Mouse (Mus musculus): ENCODE measurements around the gene Cacna1c. TPM values are rescaled to one million over a fixed set of nuclear protein-coding genes. Genes with fewer than 3 reads are reported as not detected.

Cacna1c gene
- total RNA-seq, 2 experiments from 2014 or later: 53.4 to 54.5 TPM

DNA sequence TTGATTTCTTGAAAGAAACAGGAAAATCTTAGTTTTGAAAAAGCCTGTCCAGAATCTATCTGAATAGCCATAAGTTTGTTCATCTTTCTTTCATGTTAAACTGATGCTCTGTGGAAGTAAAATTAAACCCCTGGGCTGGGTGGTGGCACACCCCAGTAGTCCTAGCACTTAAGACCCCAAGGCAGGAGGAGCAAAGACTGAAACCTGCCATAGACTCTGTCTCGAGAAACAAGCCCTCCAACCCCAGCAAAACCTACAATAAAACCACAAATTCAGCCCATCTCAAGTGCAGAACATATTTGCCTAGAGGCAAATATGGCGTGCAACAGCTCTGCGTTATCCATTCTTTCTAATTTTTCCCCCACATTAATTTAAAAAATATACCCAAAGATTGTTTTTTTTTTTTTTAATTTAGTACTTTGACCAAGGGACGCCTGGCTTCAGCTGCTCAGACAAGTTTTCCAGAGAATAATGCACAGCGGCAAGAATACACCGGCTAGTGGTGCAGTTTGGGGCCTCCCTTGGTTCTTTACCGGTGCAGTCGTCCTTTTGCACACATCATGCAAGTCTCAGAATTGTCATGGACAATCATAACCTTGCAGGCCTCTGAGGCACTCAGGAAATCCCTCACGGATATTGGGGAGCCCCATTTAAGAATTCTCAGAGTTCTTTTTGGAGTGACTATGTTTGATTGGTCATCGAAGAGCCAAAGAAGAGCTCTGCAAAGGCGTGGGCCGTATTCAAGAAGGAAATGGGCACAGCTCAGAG lies 21.7 kb downstream of the Cacna1c start:
- no peak for DNase-seq (ENCODE audit: low spot score in 2 of 2)

DNA sequence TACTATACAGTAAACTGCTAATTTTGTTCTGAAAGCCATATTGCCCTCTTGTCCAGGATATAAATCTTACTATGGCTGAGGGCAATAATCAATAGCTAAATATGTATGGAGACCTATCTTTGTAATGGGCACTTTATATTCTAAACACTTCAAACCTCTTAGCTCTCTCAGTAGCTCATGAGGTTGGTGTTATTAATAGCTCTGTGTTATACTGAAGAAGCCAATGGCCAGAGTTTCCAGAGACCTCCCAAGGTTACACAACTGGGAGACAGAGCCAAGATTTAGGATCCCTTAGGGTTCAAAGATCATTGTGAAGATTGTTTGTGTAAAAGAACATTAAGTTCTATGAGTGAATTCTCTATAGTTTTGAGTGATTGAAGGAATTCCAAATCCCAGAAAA lies 30.5 kb downstream of the Cacna1c start:
- DNase-seq (ENCODE audit: low spot score in 2 of 2): no peak

DNA sequence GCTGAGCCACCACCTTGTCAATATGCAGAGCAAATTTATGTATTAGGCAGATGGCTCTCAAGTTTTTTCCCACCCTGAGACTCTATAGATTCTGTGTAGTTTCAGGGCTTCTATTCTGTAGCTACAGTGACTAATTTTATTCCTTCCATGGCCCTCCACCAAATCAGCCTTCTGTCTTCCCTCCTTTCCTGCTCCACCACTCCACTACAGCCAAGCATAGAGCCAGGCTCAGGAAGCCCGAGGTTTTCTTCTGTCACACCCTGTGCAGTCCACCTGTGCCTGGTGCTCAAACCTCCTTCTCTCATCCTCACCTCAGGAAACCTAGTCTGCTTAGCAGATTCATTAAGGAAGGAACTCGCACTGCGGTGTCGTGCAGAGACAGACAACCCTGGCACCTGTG lies 51.1 kb downstream of the Cacna1c start:
- no peak for DNase-seq (ENCODE audit: low spot score in 2 of 2)

GRCm38 (mm10) chr6:119139561-119139960 lies 56.7 kb downstream of the Cacna1c start:
- DNase-seq (ENCODE audit: low spot score in 2 of 2): no peak

DNA sequence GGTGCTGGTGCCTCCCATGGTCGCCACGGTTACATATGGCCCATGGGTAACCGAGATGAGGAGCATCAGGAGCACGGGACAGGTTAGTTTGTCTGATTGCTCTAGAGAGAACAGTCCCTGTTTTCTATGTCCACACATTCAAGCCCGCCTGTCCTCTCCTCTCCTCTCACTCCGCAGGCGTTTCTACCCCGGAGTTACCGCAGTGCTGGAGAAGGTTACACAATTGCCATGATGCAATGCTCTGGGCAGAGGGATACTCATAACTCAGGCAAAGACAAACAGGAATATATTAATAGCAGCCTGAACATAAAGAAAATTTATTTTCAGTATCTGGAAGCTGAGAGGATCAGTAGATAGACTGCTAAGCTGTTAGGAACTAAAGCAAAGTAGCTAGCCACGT lies 58.5 kb downstream of the Cacna1c start:
- DNase-seq (ENCODE audit: low spot score in 2 of 2): no peak

DNA sequence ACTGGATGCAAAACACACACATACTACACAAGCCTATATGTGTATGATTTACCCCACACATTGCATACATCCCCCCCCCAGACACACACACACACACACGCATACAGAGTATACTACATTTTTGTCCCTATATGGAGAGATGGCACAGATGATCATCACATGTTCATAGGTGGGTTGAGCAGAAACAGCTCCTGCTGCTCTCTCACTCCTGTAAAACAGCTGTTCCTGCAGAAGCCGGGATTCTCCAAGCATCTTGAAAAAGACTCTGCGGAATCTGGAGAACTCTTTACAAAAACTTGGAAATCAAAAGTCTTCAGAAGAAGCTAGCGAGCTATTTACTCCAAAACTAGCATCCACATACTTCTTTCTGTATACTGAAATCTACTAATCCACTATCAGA lies 63.4 kb downstream of the Cacna1c start:
- no peak for DNase-seq (ENCODE audit: low spot score in 2 of 2)

- DNase-seq (ENCODE audit: low spot score in 2 of 2): no peak
Measured at GRCm38 (mm10) chr6:119132111-119132735, 64.0 kb downstream of the Cacna1c start.

DNA sequence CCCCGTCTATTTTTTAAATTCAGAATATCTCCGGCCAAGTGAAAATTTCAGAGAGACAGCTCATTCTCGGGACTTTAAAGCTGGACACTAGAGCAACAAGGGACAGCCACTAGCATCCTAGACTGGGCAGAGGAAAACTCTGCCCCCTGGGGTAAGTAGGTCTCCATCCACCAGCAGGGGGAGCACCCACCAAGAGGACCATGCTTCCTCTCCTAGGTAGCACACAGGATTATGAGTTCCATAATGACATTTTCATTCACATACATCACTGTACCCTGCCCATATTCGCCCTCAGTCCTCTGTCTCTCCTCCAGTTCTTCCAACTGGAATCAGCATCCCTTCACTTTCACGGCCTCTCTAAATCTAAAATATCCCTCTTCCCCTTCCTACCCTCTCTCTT lies 66.6 kb downstream of the Cacna1c start:
- DNase-seq (ENCODE audit: low spot score in 2 of 2): peak; percentile 34 to 60

GRCm38 (mm10) chr6:119128521-119128920 lies 67.7 kb downstream of the Cacna1c start:
- no peak for DNase-seq (ENCODE audit: low spot score in 2 of 2)

DNA sequence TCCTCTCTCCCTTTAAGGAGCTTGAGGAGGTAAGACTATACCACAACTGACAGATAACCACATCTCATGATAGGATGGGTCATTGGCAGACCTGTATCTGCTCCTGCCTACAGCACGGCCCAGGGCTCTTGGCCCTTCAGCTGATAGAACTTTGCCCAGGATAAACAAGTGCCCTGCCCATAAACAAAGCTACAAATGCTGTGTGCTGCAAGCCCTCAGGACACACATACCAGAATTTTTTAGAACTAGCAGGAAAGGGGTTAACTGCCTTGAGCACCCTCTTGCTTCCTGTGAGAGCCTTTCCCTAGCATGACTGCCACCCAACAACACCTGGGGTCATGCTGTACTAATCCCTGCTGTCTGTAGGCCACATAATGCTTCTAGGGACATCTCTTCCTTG lies 68.1 kb downstream of the Cacna1c start:
- no peak for DNase-seq (ENCODE audit: low spot score in 2 of 2)

- no peak for DNase-seq (ENCODE audit: low spot score in 2 of 2)
Measured at GRCm38 (mm10) chr6:119126991-119127390, 69.2 kb downstream of the Cacna1c start.

DNA sequence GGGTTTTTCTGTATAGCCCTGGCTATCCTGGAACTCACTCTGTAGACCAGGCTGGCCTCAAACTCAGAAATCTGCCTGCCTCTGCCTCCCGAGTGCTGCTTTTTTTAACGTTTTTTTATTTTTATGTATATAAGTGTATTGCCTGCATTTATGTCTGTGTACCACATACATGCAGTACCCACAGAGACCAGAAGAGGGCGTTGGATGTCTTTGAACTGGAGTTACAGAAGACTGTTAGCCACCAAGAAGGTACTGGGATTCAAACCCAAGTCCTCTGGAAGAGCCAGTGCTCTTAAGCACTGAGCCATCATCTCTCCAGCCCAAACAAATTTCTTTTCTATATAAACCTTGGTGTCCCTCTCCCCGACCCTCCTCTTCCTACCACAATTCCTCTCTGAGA lies 77.8 kb downstream of the Cacna1c start:
- DNase-seq (ENCODE audit: low spot score in 2 of 2): no peak

- DNase-seq (ENCODE audit: low spot score in 2 of 2): no peak
Measured at GRCm38 (mm10) chr6:119116290-119116689, 79.9 kb downstream of the Cacna1c start.

DNA sequence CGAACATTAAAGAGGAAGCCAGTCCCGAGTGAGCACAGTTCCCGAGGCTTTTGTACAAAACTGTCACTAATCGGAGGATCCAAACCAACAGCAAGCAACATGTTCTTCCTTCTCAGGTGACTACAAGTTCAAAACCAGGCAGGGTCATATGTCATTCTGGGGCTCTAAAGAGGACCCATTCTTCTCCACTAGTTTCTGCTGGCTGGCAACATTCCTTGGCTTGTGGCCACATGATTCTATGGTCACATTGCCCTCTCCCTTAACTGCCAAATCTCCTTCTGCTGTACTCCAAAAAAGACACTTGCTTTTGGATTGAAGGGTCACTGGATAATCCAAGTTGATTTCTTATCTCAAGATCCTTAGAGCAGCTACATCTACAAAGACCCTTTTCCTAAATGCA lies 82.9 kb downstream of the Cacna1c start:
- DNase-seq (ENCODE audit: low spot score in 2 of 2): no peak

- no peak for DNase-seq (ENCODE audit: low spot score in 2 of 2)
Measured at GRCm38 (mm10) chr6:119110369-119110768, 85.8 kb downstream of the Cacna1c start.

- DNase-seq (ENCODE audit: low spot score in 2 of 2): peak; percentile 60 to 76
Measured at GRCm38 (mm10) chr6:119108466-119109394, 87.5 kb downstream of the Cacna1c start.

- no peak for DNase-seq (ENCODE audit: low spot score in 2 of 2)
Measured at GRCm38 (mm10) chr6:119107856-119108465, 88.3 kb downstream of the Cacna1c start.

DNA sequence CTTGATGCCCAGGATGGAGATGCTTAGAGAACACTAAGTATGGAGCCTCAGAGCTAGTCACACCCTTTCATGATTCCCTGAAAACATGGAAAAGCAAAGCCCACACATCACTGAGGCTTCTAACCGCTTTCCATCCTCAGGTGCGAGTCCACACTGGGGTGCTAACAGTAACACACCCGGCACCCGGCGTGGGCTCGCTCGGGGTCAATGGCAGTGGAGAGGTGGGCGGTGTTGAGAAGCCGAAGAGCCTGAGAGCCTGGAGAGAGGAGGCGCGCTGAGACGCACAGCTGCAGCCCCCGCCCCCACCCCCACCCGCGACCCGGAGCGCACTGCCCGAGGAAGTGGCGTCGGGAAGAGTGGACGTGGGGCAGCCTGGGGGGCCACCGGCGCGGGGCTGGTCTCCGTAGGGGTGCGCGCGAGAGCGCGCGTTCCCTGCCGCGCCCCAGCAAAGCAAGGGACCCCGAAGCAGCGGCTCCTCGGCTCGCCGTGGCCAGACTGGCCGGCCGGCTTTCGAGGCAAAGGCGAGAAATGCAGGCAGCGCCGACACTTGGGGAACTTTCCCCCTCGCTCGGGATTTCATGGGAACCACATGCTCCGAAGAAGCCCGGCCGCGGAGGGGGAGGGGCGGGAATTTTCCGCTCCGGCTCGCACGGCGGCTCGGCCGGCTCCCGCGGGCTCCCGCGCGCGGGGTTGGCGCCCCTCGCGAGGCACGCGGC lies 88.9 kb downstream of the Cacna1c start:
- DNase-seq (ENCODE audit: low spot score in 2 of 2): peak; percentile 61 to 65

GRCm38 (mm10) chr6:119106726-119107125 lies 89.5 kb downstream of the Cacna1c start:
- no peak for DNase-seq (ENCODE audit: low spot score in 2 of 2)

Data from left cerebral cortex, adult 18-20 months (tissue).